Mouse (Mus musculus): Measurements from ENCODE around the gene Ppfibp1. TPM values are rescaled to one million over a fixed set of nuclear protein-coding genes. Genes with fewer than 3 reads are reported as not detected.

Ppfibp1 gene
- total RNA-seq, 4 experiments from 2014 or later = 45.6 to 62.4 (median 55.7) TPM

- no peak for DNase-seq (ENCODE audit: low spot score in 2 of 2)
Observed at GRCm38 (mm10) chr6:146995391-146995790, 107.1 kb downstream of the Ppfibp1 start.

- no peak for DNase-seq (ENCODE audit: low spot score in 2 of 2)
Observed at GRCm38 (mm10) chr6:146995878-146996277, 107.6 kb downstream of the Ppfibp1 start.

GRCm38 (mm10) chr6:146997006-146997405, 108.7 kb downstream of the Ppfibp1 start:
- no peak for DNase-seq (ENCODE audit: low spot score in 2 of 2)

- DNase-seq (ENCODE audit: low spot score in 2 of 2) = no peak
Observed at GRCm38 (mm10) chr6:146998710-146999109, 110.4 kb downstream of the Ppfibp1 start.

- DNase-seq (ENCODE audit: low spot score in 2 of 2) = no peak
Observed at GRCm38 (mm10) chr6:146999302-146999701, 111.0 kb downstream of the Ppfibp1 start.

GRCm38 (mm10) chr6:146999755-147000154, 111.5 kb downstream of the Ppfibp1 start:
- no peak for DNase-seq (ENCODE audit: low spot score in 2 of 2)

- DNase-seq (ENCODE audit: low spot score in 2 of 2) = peak in 1 of 2 experiments; percentile 16
Observed at GRCm38 (mm10) chr6:147008148-147008547, 119.9 kb downstream of the Ppfibp1 start.

- DNase-seq (ENCODE audit: low spot score in 2 of 2) = no peak
Observed at GRCm38 (mm10) chr6:147010358-147010757, 122.1 kb downstream of the Ppfibp1 start.

- no peak for DNase-seq (ENCODE audit: low spot score in 2 of 2)
Observed at GRCm38 (mm10) chr6:147010811-147011520, 122.7 kb downstream of the Ppfibp1 start.

GRCm38 (mm10) chr6:147011555-147011954, 123.3 kb downstream of the Ppfibp1 start:
- DNase-seq (ENCODE audit: low spot score in 2 of 2) = no peak

GRCm38 (mm10) chr6:147011977-147012376, 123.7 kb downstream of the Ppfibp1 start:
- no peak for DNase-seq (ENCODE audit: low spot score in 2 of 2)

GRCm38 (mm10) chr6:147013546-147013945, 125.3 kb downstream of the Ppfibp1 start:
- no peak for DNase-seq (ENCODE audit: low spot score in 2 of 2)

GRCm38 (mm10) chr6:147017906-147018305, 129.6 kb downstream of the Ppfibp1 start:
- DNase-seq (ENCODE audit: low spot score in 2 of 2) = no peak

GRCm38 (mm10) chr6:147018364-147018763, 130.1 kb downstream of the Ppfibp1 start:
- DNase-seq (ENCODE audit: low spot score in 2 of 2) = no peak

GRCm38 (mm10) chr6:147021181-147021580, 132.9 kb downstream of the Ppfibp1 start:
- no peak for DNase-seq (ENCODE audit: low spot score in 2 of 2)

GRCm38 (mm10) chr6:147022375-147023132, 134.3 kb downstream of the Ppfibp1 start:
- DNase-seq (ENCODE audit: low spot score in 2 of 2) = no peak

- no peak for DNase-seq (ENCODE audit: low spot score in 2 of 2)
Observed at GRCm38 (mm10) chr6:147023133-147023395, 134.8 kb downstream of the Ppfibp1 start.

- DNase-seq (ENCODE audit: low spot score in 2 of 2) = no peak
Observed at GRCm38 (mm10) chr6:147023568-147023967, 135.3 kb downstream of the Ppfibp1 start.

GRCm38 (mm10) chr6:147024761-147025160, 136.5 kb downstream of the Ppfibp1 start:
- no peak for DNase-seq (ENCODE audit: low spot score in 2 of 2)

- DNase-seq (ENCODE audit: low spot score in 2 of 2) = no peak
Observed at GRCm38 (mm10) chr6:147028396-147028795, 140.1 kb downstream of the Ppfibp1 start.

GRCm38 (mm10) chr6:147029591-147029990, 141.3 kb downstream of the Ppfibp1 start:
- no peak for DNase-seq (ENCODE audit: low spot score in 2 of 2)

GRCm38 (mm10) chr6:147030096-147030885, 142.0 kb downstream of the Ppfibp1 start:
- DNase-seq (ENCODE audit: low spot score in 2 of 2) = no peak
